Comparison of ENCODE assay signal across 26 mouse cellular contexts in the genomic region with DNA sequence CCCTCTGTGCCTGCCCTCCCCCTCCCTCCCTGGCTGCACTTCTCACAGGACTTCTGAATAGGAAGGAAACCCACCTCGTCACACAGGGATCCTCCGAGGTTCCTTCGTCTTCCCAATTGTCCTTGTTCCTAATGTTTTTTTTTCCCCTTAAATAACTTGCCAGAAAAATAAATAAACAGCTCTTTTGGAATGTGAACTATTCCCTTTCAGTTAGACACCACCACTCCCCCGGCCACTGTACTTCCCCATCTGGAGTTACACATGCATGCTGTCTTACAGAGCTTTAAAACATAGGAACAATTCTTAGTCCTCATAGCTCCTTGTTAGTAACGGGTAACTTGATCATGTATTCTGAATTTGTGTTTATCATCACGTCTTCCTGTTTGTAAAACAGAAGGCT. TPM values are rescaled to one million over a fixed set of nuclear protein-coding genes. Genes with fewer than 3 reads are reported as not detected.
DNase-seq lines count a peak whose midpoint lies in the region; ATAC-seq and TF ChIP-seq lines count a peak whose summit lies in the region.
"Had no signal": no experiment of that assay in that cellular context is flagged by ENCODE, and none has a peak within 500 bp of the region (broad histone marks: within the 10 kb centered on the region; RNA-seq: fewer than 3 reads in every experiment).

No protein-coding gene starts in this region.

- no peak for ATAC-seq in kidney, embryonic 15.5 days (replicated peaks; ENCODE audit: low FRiP score)
- ATAC-seq in kidney, embryonic 14.5 days (ENCODE audit: low FRiP score, low TSS enrichment): no peak
- 0 out of 2 replicates have a peak, but pooled peaks have one; percentile 63 for ATAC-seq in lung, embryonic 14.5 days (ENCODE audit: insufficient read depth)
- ATAC-seq: forebrain, embryonic 14.5 days; intestine, embryonic 16.5 days had no signal

- no peak overlapping the region for H3K9ac ChIP-seq in kidney, embryonic 15.5 days
- no peak overlapping the region for H3K9ac ChIP-seq in kidney, embryonic 14.5 days (ENCODE audit: low read depth, low read length)
- no peak overlapping the region for H3K9ac ChIP-seq in lung, embryonic 14.5 days
- H3K9ac ChIP-seq: embryonic facial prominence, embryonic 12.5 days; hindbrain, embryonic 13.5 days; limb, embryonic 13.5 days; midbrain, embryonic 12.5 days; neural tube, embryonic 13.5 days had no signal

- H3K4me3 ChIP-seq in kidney, embryonic 15.5 days (replicated peaks): no peak overlapping the region
- H3K4me3 ChIP-seq in kidney, embryonic 14.5 days (ENCODE audit: low read length): no peak overlapping the region
- no peak overlapping the region for H3K4me3 ChIP-seq in lung, embryonic 14.5 days (ENCODE audit: low read depth, low read length)
- H3K4me3 ChIP-seq in lung, adult 2 months (replicated peaks; ENCODE audit: extremely low read depth, low read depth, low read length): no peak overlapping the region
- H3K4me3 ChIP-seq: embryonic facial prominence, embryonic 12.5 days; hindbrain, embryonic 13.5 days; limb, embryonic 13.5 days; midbrain, embryonic 12.5 days; neural tube, embryonic 13.5 days had no signal

- H3K4me2 ChIP-seq in kidney, embryonic 15.5 days: no peak overlapping the region
- H3K4me2 ChIP-seq in kidney, embryonic 14.5 days (replicated peaks; ENCODE audit: low read depth, low read length): no peak overlapping the region
- no peak overlapping the region for H3K4me2 ChIP-seq in lung, embryonic 14.5 days
- H3K4me2 ChIP-seq: embryonic facial prominence, embryonic 12.5 days; heart, embryonic 11.5 days; hindbrain, embryonic 13.5 days; limb, embryonic 13.5 days; liver, embryonic 11.5 days; midbrain, embryonic 12.5 days; neural tube, embryonic 13.5 days had no signal

- no peak for TF ChIP-seq POLR2A in lung, adult 2 months (IDR thresholded peaks at IDR 0.05; ENCODE audit: borderline replicate concordance, extremely low read depth, low read depth, low read length)

- no peak for TF ChIP-seq CTCF in lung, embryonic 14.5 days (IDR thresholded peaks at IDR 0.05; ENCODE audit: low read depth)
- no peak for TF ChIP-seq CTCF in lung, adult 2 months (IDR thresholded peaks at IDR 0.05; ENCODE audit: insufficient read depth, low read length)

- 43% methylated on average over 6 of the region's 6 CpGs for WGBS in kidney, embryonic 15.5 days
- WGBS in kidney, embryonic 14.5 days: 44% methylated on average over 6 of the region's 6 CpGs
- WGBS in lung, embryonic 14.5 days: 25% methylated on average over 6 of the region's 6 CpGs
- WGBS in lung, adult 2 months: 31% methylated on average over 6 of the region's 6 CpGs

- H3K36me3 ChIP-seq in kidney, embryonic 15.5 days: no peaks in the 10 kb centered on the region
- H3K36me3 ChIP-seq in kidney, embryonic 14.5 days (ENCODE audit: control insufficient read depth, insufficient read depth, low read length): no peaks in the 10 kb centered on the region
- H3K36me3 ChIP-seq in lung, embryonic 14.5 days (ENCODE audit: insufficient read depth): no peaks in the 10 kb centered on the region
- H3K36me3 ChIP-seq: embryonic facial prominence, embryonic 12.5 days; G1E; hindbrain, embryonic 13.5 days; limb, embryonic 13.5 days; midbrain, embryonic 12.5 days; neural tube, embryonic 13.5 days had no signal

- 0 out of 2 replicates have a peak, but pooled peaks cover 3% of the 10 kb centered on the region for H3K9me3 ChIP-seq in kidney, embryonic 15.5 days (replicated peaks)
- H3K9me3 ChIP-seq in kidney, embryonic 14.5 days (ENCODE audit: control insufficient read depth, low read length): peaks cover 5% of the 10 kb centered on the region; the same call in 1 of the 2 replicates
- no peaks in the 10 kb centered on the region; the same call in 1 of the 2 replicates for H3K9me3 ChIP-seq in lung, embryonic 14.5 days (ENCODE audit: low read depth, low read length)
- H3K9me3 ChIP-seq: midbrain, embryonic 12.5 days had no signal

- peak; percentile 54 for DNase-seq in lung, embryonic 14.5 days
- no peak for DNase-seq in lung, adult 2 months
- DNase-seq in Muller cell, postnatal 12 days (ENCODE audit: inconsistent ontology term): peak; percentile 16
- peak; percentile 34 for DNase-seq in lung, postnatal 10 days
- DNase-seq in cerebellum, postnatal 25 days: no peak
- DNase-seq in layer of hippocampus, adult 9-10 months (ENCODE audit: low spot score): no peak
- DNase-seq: adrenal gland, postnatal 14 days; cerebellum, adult 11 months; cerebellum, adult 9-10 months; embryo, embryonic 11 days; gastrocnemius, postnatal 14 days; heart, postnatal 36 days; right cerebral cortex, postnatal 4 days; thymus, postnatal 14 days had no signal

- 0 out of 2 replicates have a peak overlapping the region, but pooled peaks have one; percentile 45 for H3K27ac ChIP-seq in kidney, embryonic 15.5 days
- H3K27ac ChIP-seq in kidney, embryonic 14.5 days (ENCODE audit: low read depth, low read length): no peak overlapping the region
- no peak overlapping the region for H3K27ac ChIP-seq in lung, embryonic 14.5 days (ENCODE audit: low read depth)
- H3K27ac ChIP-seq: embryonic facial prominence, embryonic 12.5 days; hindbrain, embryonic 13.5 days; limb, embryonic 13.5 days; midbrain, embryonic 12.5 days; neural tube, embryonic 13.5 days had no signal

- H3K27me3 ChIP-seq in kidney, embryonic 15.5 days: no peaks in the 10 kb centered on the region
- no peaks in the 10 kb centered on the region for H3K27me3 ChIP-seq in kidney, embryonic 14.5 days (ENCODE audit: control insufficient read depth, insufficient read depth, low read length)
- H3K27me3 ChIP-seq in lung, embryonic 14.5 days (ENCODE audit: insufficient read depth, low read length): no peaks in the 10 kb centered on the region
- H3K27me3 ChIP-seq: embryonic facial prominence, embryonic 12.5 days; hindbrain, embryonic 13.5 days; midbrain, embryonic 12.5 days; neural tube, embryonic 13.5 days had no signal

- peaks cover 5% of the 10 kb centered on the region; the same call in 1 of the 2 replicates for H3K4me1 ChIP-seq in kidney, embryonic 15.5 days
- no peaks in the 10 kb centered on the region; the same call in 1 of the 2 replicates for H3K4me1 ChIP-seq in kidney, embryonic 14.5 days (ENCODE audit: control insufficient read depth, insufficient read depth, low read length)
- no peaks in the 10 kb centered on the region for H3K4me1 ChIP-seq in lung, embryonic 14.5 days (ENCODE audit: insufficient read depth)
- H3K4me1 ChIP-seq in lung, adult 2 months (ENCODE audit: control insufficient read depth, insufficient read depth, low read length): no peaks in the 10 kb centered on the region
- H3K4me1 ChIP-seq: embryonic facial prominence, embryonic 12.5 days; midbrain, embryonic 12.5 days; neural tube, embryonic 13.5 days had no signal

RNA-seq across cellular contexts. Expression of a gene that starts 30.9 kb away (rescaled TPM):
- polyA plus RNA-seq in kidney, embryonic 15.5 days (2015; fragmentation: Nextera tagmentation; extraction: Ambion mirVana): 63.8 and 64.4 TPM in 2 replicates
- polyA plus RNA-seq in kidney, embryonic 14.5 days (2014; fragmentation: Nextera tagmentation; extraction: Ambion mirVana): 28.4 and 64.8 TPM in 2 replicates
- 71.2 and 74.2 TPM in 2 replicates for polyA plus RNA-seq in lung, embryonic 14.5 days (2014; fragmentation: Nextera tagmentation; extraction: Ambion mirVana)
- polyA plus RNA-seq in lung, adult 2 months (2012; rRNA removed): 13.9 and 21.1 TPM in 2 replicates

Comparison
In these comparisons a context has a peak if more than half of its experiments do, and no peak if none do; other contexts are left out.
1. DNase-seq: peak in lung, embryonic 14.5 days (single experiment), Muller cell, postnatal 12 days (single experiment) and lung, postnatal 10 days (single experiment); none in lung, adult 2 months (single experiment), cerebellum, postnatal 25 days (0 of 2) and layer of hippocampus, adult 9-10 months (single experiment).